Mouse (Mus musculus) MN1 (cell line): ENCODE data around the gene Glp1r.

Experiments used
- DNase-seq: peaks from one replicate; pipeline ENCODE4 v3.0.0-alpha.2; 2016; ENCODE audit warnings: low spot score

Gene Glp1r

DNA sequence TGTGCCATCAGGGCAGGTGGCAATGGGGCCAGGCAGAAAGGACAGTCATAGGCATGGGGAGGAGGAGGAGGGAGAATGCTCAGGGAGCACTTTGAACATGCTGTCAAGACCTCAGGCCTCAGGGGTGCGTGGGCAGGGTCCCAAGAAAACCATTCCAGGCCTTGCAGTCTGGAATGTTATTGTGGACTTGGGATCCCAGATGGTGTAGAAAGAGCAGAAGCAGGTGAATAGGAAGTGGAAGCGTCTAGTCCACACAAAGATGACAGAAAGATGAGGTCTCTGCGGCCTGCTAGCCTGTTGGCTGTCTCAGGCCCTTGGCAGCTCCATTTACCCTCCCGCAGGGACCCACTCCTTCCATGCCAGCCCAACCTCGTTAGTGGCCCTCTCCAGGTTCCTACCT is 10.9 kb downstream of the Glp1r start:
- no peak for DNase-seq

DNA sequence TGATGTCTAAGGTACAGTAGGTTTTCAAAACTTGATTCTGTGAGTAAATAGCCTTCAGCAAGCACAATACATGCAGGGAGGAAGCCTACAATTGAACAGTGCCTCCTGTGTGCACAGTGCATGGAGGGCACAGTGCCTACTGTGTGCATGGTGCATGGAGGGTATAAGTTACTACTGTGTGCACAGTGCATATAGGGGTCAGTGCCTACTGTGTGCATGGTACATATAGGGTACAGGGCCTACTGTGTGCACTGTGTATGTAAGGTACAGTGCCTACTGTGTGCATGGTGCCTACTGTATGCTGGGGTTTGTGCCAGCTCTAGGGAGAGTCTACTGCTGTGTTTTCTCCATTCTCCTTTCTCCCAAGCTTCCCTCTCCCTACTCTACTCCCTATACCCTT is 12.6 kb downstream of the Glp1r start:
- DNase-seq, result no peak

DNA sequence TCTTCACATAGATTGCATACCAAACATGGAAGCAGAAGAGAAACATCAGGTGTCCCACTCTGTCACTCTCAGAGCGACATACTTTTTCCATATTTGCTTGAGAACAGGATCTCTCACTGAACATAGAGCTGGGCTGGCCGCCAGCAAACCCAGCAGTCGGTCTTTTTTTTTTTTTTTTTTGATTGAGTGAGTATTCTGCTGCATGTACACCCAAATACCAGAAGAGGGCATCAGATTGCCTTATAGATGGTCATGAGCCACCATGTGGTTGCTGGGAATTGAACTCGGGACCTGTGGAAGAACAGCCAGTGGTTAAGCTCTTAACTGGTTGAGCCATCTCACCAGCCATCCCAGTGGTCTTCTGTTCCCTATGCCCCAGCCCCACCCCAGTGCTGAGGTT is 21.9 kb downstream of the Glp1r start:
- no peak for DNase-seq

DNA sequence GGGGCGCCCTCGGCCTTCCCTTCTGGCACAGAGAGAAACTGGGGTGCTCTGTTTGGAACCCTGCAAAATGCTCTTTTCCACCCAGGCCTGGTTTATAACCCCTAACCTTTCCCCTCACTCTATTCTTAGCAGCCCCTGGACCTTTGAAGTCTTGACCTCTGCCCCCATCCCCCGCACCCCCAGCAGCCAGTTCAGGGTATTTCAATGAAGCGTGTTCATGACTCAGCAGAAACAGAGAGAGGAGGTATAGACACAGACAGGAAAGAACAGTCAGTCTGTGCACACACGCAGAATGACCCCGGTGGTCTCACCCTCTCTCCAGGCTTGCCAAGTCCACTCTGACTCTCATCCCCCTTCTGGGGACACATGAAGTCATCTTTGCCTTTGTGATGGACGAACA is 29.2 kb downstream of the Glp1r start:
- no peak for DNase-seq

DNA sequence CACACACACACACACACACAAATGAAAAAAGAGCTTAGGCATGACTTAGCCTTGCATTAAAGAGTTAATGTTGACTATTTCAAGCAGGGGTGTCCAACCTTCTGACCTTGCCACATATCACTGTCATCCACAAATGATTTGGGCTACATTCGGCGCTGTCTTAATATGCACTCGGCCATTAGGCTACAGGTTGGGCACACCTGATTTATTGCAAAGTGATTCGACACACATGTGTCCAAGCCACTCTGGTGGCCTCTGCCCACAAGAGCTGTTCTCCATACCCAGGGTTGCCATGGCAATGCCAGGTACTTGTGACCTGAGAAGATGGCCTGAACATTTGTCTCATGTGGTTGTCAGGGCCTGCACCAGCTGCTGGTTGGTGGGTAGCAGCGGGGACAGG is 31.2 kb downstream of the Glp1r start:
- no peak for DNase-seq

DNA sequence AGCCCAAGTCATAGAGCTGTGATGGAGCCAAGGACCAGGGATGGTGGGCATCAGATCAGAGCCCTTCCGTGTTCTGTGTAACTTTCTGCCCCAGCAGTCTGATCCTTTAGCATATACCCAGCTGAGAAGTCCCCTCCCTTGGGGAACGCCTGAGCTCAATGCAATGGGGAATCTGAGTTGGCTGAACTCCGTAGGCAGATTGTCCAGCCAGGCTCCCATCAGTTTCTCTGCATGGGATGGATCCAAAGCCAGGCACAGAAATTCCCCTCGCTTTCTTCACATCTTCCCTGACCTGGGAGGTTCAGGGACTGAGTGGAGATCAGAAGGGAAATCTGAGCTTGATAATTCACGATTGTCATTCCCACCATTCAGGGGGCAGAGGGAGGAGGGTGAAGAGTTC is 33.7 kb downstream of the Glp1r start:
- no peak for DNase-seq

DNA sequence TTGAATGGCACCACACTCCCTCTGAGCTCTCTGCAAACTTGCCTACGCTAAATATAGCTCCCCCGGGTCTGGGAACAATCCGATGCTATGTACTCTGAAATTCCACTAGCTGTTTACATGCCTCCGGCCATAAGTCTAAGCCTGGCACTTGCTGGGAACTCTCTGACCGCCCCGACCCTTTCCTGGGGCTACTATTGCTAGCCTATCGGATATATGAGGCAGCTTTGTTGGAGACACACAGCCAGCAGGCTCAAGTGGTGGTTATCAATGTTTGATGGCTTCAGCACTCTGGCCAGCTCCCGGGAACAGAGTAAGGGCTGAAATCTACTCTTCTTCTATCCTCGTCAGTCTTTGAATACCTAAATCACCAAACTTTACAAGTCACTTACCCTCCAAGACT is 36.9 kb downstream of the Glp1r start:
- DNase-seq, result no peak

DNA sequence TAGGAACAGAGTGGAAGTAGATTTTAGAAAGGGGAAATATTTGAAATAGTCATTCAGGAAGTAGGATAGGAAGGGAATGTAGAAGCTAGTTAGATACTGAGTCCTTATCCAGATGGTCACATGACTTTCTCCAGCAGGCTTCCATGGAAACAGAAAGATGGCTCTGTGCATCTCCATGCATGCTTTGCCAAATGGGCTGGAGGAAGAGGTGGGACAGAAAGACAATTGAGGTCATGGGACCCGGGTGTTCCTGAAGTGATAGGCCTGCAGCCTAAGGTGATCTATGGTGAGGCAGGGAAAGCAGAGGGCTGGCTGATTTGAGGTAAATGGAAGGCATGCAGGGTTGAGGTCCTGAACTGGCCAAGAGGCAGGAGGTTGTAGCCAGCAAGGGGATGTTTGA is 46.8 kb downstream of the Glp1r start:
- DNase-seq, result no peak

DNA sequence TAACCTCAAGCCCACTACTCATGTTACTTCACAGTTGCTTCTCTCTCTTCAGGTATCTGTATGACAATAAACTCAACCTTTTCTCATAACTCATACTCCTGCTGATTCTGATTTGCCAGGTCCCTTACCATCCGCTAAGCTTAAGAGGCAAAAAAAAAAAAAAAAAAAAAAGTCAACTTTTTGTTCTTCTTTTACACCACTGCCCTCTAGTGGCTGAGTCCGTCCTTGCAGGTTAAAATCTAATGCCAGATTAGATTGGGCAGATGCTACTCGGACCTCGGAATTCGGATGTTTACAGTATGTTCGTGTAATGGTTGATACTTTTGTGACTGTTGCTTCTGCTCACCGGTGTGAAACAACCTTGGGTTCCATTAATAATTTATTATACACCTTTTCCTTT is 49.2 kb downstream of the Glp1r start:
- DNase-seq, result peak; percentile 50

DNA sequence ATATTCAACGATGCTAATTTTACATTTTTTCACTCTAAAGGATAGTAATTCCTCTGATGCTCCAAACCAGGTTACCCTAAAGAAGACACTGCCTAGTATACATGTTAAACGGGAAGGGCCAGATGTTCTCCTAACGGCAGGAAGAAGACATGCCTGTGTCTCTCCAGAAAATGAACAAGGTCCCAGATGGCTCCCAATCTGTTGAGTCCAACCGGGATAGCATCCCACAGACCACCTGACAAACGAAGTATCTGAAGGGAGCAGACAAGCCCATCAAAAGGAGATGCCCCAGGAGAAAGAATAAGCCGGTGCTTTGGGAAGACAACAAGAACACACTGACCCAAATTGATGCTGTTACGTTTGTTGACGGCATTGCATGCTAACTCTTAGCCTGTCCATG is 50.0 kb downstream of the Glp1r start:
- no peak for DNase-seq

DNA sequence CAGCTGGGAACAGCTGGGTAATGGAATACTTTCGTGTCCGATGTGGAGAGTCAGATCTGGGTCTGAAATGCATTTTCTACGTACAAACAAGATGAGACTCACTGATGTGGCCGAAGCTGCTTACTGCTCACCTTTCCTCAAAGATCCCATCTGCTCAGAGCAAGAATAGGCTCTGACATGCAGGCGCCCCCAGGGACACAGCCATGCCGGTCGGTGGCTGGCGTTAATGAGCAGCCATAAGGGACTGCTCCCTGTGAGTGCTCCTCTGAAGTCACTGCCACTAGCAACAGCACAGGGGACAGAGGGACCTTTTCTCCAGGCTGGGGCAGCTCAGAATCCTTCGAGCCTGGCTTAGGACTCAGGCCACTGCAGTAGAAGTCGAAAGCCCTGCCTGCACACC is 52.7 kb downstream of the Glp1r start, which contains the start of gene Umodl1:
Umodl1 (plus strand) TSS at position 301 of the 400 bp plus-strand sequence.
- DNase-seq, result no peak

DNA sequence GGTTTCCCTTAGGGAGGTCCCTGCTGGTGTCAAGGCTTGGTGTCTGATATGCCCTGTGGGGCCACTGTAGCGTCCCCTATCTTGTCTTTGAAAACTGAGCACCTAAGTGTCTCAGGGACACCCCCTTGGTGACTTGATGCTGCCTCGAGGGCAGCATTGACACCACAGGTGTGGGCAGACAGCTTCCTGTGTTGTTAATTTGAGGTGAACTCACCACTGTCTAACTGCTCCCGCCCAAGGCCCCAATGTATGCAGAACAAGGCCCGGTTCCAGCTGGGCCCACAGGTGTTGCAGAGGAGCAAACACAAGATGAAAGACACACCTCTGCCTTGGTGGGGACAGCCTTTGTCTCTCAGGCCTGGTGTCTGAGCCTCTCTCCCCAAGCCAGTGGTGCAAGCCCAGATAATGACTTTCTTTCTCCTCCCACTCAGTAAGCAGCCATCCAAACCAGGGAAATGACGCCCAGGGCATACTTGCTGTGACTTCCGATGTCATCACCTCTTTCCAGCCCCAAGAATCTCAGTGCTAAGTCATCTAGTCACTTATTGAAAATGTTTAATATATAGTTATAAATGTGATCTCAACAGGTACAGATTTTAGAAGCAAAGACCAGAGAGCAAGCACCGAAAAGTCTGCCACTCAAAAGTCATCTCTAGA is 60.4 kb downstream of the Glp1r start:
- no peak for DNase-seq

DNA sequence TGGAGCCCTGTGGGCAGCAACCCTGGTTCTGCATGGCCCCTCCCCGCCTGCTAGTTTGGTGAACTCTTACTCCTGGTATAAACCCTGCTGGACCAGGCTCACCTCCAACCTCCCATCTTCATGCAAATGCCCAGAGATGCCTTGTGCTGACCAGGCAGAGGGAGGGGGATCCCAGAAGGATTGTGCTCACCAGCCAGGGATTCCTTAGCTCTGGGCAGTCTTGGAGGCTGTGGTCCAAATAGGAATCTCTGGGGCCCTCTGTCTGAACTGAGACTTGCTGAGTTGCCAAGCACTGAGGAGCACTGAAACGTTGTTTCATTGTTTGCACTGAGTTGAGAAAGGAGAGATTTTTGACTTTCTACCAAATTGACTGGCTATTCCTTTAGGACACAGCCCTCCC is 61.3 kb downstream of the Glp1r start:
- no peak for DNase-seq

DNA sequence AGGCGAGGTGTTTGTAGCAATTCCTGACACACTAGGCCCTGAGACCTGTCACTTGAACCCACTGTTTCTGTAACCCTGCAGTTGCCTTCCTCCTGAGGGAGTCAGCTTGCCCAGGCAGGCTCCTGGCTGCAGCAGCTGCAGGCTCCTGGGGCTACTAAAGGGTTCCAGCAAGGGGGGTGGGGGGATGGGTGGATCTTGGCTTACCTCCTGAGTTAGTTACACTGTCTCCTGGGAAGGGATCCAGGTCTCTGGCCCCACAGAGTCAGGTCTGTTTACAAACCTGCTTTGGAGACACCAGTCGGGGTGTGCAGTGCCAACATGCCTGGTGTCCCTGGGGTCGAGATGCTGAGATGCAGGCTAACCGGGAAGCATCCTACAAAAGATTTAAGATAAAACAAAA is 68.4 kb downstream of the Glp1r start:
- no peak for DNase-seq

DNA sequence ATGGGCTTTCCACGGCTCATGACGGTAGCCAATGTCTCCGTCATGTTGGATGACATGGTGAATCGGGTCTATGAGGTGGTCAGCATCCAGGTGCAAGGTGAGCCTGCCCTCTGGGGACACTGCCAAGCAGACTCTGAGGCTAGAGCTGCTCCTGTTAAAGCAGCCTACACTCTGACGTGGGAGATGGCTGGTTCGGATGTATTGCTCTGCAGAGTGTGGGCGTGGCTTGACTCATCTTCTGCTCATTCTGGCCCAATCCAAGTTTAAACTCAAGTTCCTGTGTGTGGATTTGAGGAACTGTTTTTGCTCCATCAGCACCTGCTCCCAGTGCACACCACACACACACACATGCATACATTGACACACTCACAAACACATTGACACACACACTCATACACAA is 70.3 kb downstream of the Glp1r start:
- DNase-seq, result no peak

DNA sequence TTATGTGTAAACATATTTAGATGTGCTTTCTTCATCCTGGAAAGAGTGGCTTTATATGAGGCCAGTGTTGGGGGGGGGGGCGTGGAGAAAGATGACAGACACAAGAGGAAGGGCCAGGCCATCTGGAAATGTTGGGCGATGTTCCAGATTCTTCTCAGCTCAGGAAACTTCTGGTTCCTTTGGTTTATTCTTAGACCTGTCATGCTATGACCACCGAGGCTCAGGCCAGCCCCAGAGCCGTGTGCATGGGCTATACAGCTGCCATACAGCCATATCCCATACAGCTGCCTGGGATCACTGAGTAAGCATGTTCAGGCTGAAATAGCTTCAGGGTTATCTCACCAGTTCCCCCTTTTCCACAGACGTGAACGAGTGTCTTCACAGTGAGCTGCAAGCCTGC is 71.7 kb downstream of the Glp1r start:
- DNase-seq, result no peak

DNA sequence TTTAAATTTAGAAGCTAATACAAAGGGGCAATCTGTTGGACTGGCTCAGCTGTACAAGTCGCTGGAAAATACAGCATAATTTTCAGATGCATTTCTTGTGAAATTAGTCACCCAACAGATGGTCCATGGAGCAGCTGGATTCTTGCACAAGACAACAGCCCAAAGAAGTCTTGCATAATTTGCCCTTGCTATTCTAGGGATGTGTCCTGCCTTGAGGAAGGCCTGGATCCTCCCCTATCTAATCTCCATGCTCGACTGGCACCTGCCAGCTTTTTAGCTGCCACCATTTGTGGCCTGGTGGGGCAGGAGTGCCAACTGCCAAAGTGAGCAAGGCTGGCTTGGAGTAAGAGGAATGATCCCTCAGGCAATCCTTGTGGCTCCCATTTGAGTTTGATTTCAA is 75.7 kb downstream of the Glp1r start:
- no peak for DNase-seq

DNA sequence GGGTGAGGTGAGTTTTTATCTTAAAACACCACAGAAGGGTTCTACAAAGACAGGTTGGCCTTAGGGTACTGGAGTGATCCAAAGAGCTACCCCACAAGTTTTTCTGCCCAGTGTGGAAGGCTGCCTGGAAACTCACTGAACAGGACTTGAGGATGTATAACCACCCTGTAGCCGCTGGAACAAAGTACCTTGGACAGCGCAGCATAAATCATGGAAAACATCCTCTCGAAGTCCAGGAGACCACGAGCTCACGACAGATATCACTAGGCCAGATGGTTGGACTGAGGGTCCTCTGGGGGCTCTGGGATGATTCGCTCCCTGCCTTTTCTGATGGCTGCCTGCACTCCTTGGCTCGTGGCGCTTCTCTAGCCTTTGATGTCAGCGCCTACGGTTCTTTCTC is 76.9 kb downstream of the Glp1r start:
- DNase-seq, result no peak

DNA sequence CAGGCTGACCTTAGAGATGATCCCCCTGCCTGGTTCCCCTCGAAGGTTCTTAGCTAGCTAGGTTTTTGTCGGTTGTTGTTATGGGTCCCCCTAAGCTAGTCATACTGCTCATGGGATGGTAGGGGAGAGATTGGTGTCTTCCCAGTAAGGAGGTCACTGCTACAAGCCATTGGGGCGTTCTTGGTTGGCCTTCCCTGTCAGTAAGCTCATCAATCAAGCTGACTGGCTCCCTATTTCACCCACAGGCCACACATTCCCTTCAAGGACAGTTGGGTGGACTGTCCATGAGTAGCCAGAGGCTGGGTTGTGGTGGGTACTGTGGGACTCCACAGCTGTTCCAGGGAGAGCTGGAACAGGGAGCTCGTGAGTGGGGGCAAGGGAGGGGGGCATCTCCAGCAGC is 81.9 kb downstream of the Glp1r start:
- DNase-seq, result no peak

DNA sequence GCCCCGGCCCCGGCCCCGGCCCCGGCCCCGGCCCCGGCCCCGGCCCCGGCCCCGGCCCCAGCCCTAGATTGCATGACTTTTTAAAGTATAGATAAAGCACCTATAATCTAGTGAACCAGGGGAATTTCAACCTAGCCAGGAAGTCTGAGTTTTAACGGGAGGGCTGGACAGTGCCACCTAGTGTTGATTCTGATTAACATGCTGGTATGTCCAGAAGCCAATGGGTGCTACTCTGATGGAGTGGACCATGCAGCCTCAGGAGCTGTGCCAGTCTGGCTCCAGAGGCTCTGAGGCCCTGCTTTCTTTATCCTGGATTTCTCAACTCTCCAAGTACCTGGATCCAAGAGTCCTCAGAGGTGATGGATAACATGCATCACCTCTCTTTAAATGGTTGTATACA is 88.6 kb downstream of the Glp1r start:
- peak; percentile 7 for DNase-seq
